Mouse (Mus musculus) layer of hippocampus, postnatal 25 days (tissue): Measurements from ENCODE around the gene Mapk8ip3. TPM values are rescaled to one million over a fixed set of nuclear protein-coding genes. Genes with fewer than 3 reads are reported as not detected.
A peak's percentile ranks its signal among the peaks of the same experiment; 100 is the strongest.

Source experiments
- DNase-seq, 2 experiments: peaks; one replicate each; pipeline ENCODE4 v3.0.0; 2022; ENCODE audit warnings: mixed read lengths in 2 of 2, low spot score in 1 of 2; ENCODE audit errors: extremely low spot score in 1 of 2
- total RNA-seq, 2 experiments: library from RNA; stranded (reverse); gene quantifications; 2 replicates each; pipeline ENCODE4 v1.2.3; 2021

Mapk8ip3 gene
- total RNA-seq, 2 experiments from 2014 or later, result 367 to 401 TPM

GRCm38 (mm10) chr17:24902671-24903474, 33.9 kb downstream of the Mapk8ip3 start:
- no peak for DNase-seq

GRCm38 (mm10) chr17:24902124-24902523, 34.7 kb downstream of the Mapk8ip3 start:
- no peak for DNase-seq

- DNase-seq, result no peak
Observed at GRCm38 (mm10) chr17:24900014-24900413, 36.8 kb downstream of the Mapk8ip3 start.

- DNase-seq, result no peak
Observed at GRCm38 (mm10) chr17:24899153-24899552, 37.6 kb downstream of the Mapk8ip3 start.

- no peak for DNase-seq
Observed at GRCm38 (mm10) chr17:24898041-24898854, 38.5 kb downstream of the Mapk8ip3 start.

DNA sequence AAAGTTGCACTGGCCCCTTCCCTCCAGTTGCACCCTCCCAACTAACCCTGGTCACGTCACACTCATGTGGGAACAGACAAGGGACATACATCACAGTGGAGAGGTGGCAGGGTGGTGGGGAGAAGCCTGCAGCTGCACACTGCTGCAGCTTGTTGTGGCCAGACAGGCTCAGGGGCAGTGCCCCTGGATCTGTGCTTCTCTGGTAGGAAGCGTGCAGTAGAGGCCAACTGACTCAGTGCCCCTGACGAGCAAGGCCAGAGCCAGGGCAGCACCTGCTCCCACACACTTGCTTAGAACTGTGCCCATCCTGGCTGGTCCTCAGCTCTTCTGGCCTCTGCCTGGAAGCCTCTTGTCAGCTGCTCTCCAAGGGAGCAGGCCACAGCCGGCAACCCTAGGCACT, 39.2 kb downstream of the Mapk8ip3 start:
- no peak for DNase-seq

GRCm38 (mm10) chr17:24896993-24897269, 39.8 kb downstream of the Mapk8ip3 start:
- DNase-seq, result no peak

- peak; percentile 64 to 75 for DNase-seq
Observed at GRCm38 (mm10) chr17:24896241-24896992, 40.4 kb downstream of the Mapk8ip3 start, which contains the start of gene Nme3. Nme3 (plus strand) TSS chr17:24896500.

- DNase-seq, result no peak
Observed at GRCm38 (mm10) chr17:24895571-24896240, 41.1 kb downstream of the Mapk8ip3 start.

DNA sequence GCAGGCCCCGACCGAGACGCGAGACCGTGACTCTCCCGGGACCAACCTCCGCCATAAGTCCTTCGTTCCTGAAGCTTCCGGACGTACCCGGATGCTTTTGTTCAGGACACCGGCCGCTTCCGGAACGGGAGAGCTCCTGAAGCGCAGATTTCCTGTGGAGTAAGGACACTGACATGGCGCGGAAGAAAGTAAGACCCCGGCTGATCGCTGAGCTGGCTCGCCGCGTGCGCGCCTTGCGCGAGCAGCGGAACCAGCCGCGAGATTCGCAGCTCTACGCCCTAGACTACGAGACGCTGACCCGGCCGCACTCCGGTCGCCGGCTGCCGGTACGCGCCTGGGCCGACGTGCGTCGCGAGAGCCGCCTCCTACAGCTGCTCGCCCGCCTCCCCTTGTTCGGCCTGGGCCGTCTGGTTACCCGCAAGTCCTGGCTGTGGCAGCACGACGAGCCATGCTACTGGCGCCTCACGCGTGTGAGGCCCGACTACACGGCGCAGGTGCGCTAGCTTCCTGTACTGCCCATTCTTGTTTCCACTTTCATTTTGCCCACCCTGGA, 41.7 kb downstream of the Mapk8ip3 start, which contains the start of the genes Eme2 and Mrps34:
Gene Eme2 (minus strand): TSS at position 93 of the 553 bp plus-strand sequence.
Gene Mrps34 (plus strand): TSS at position 122 of the 553 bp plus-strand sequence.
- DNase-seq, result peak; percentile 72 to 84

DNA sequence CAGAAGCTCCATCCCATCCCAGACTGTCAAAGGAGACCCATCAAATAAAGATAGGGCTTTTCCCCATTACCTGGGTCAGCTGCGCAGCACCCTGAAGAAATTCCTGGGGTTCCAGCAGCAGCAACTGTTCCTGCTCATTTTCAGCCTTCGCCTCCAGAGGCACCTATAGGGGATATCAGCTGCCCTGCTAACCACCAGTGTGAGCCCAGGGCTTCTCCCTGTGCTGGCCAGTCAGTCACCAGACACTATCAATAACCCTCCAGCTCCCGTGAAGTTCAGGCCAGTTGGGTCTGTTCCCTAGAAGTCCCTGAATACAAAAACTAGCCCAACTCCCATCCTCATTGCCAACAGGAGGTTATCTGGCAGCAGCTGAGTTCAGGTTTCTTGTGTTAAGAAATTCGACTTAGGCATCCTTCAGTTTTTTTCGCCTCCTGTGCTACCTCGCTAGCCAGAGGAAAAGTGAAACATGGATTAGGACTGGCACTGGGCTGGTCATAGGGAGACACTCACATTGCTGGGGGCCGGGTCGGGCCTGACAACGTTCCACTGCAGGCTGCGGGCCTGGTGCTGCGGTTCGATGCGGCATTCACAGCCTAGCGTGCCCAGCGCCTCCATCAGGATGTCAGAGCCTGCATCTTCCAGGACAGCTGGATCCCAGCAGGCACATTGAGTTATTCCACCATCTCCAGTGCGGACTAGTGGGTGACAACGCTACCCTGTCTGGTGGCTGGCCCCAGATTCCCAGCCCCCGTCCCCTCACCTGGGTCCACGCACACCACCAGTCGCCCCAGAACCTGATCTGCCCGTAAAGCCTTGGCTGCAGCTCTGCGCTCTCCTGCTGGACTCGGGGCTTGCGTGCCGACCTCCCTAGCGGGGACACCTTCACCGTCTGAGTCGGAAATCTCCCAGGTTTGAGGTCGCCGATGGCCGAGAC, 42.4 kb downstream of the Mapk8ip3 start:
- no peak for DNase-seq

- no peak for DNase-seq
Observed at GRCm38 (mm10) chr17:24893276-24893675, 43.5 kb downstream of the Mapk8ip3 start.

DNA sequence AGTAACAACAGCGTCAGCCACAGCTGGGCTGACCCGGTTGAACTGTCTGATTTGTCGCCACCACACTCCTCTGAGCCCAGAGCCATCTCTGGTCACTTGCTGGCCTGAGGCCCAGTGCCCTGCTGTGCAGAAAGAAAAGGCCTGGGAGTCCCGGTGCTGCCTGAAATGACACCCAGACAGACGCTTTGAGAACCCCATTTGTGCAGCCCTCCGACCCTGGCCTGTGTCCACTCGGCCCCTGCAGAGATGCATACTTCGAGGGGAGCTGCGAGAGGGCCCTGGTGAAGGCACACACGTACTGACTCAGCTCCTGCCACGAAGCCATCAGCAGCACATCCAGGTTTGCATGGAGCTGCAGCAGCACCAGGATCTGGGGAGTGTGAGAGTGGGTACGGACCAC, 44.0 kb downstream of the Mapk8ip3 start:
- DNase-seq, result no peak

DNA sequence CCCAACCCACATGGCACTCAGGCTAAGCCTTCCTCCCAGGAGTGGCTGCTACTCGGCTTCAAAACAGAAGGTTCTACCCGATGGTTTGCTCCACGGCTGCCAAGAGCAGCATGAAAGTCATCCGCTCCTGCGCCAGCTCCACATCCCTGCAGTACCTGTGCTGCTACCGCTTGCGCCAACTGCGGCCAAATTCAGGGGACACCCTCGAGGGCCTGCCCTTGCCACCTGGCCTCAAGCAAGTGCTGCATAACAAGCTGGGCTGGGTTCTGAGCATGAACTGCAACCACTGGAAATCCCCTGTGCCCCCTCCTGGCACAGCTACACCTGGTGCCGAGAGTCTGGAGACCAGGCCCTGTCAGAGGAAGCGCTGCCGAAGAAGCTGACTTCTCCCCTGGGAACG, 45.5 kb downstream of the Mapk8ip3 start:
- no peak for DNase-seq

- no peak for DNase-seq
Observed at GRCm38 (mm10) chr17:24890151-24891092, 46.4 kb downstream of the Mapk8ip3 start.

DNA sequence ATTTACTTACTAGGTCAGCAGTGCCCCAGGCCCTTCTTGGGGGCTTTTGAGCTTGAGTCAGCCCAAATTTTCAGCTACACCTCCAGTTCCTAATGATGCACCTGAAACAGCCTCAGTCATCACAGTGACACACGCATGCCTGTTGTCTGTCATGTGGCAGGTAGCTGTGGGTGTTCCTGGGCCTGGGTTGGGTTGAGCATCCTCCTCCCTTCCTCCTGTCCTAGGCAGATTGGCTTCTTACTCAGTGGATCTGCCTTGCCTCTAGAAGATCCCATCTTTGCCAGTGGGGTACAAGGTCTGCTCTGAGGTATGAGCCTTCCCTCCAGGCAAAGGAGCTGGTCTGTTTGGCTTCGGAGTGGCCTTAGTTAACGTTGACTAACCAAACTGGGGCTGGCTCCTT, 47.9 kb downstream of the Mapk8ip3 start:
- no peak for DNase-seq

- no peak for DNase-seq
Observed at GRCm38 (mm10) chr17:24887291-24888080, 49.3 kb downstream of the Mapk8ip3 start.
